Mouse (Mus musculus): ENCODE data around the gene Slc38a2.
A peak's percentile ranks its signal among the peaks of the same experiment; 100 is the strongest.

Slc38a2 gene

DNA sequence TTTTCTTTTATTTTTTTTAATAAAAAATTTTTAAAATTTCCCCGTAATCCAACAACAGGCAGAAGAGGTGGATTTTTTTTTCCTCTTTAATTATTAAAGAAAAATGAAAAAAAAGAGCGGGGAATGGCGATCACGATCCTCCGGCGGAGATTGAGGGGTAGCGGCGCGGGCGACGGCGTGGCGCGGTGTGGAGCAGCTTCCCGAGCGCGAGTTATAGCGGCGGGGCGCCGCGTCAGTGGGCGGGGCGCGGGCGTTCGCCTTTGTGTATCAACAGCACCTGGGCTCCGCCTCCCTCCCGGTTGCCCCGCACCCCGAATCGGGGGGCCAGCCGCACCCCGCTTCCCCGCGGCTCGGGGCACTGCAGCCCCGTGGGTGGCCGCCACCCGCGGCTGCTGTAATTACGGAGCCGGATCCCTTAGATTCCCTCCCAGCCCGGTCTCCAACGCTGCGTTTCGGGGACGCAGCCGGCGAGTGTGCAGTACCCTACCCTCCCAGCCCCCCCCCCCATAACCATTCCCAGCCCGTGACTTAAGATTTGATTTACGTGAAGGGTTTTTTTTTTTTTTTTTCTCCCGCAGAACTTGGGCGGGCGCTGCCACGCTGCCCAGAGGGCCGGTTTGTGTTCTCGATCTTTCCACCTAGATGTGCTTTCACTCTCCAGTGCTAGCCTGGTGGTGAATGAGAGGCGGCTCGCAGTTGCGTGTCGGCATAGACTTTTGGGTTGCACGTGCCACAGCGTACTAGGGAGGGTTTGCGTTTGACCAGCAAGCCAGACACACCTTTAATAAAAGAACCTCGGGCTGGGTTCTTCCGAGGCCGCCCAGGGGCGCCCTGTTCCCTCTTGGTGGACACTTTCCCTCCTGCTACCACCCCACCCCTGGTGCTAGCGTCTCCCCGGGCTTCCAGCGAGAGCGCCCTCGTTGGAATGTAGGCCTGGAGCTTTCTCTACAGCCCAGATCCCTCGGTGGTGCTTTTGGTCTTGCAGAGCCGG lies at the start of gene Slc38a2:
TSS of gene Slc38a2 (minus strand) at position 210 of the 991 bp plus-strand sequence.
- DNase-seq, result peak; percentile 93

DNA sequence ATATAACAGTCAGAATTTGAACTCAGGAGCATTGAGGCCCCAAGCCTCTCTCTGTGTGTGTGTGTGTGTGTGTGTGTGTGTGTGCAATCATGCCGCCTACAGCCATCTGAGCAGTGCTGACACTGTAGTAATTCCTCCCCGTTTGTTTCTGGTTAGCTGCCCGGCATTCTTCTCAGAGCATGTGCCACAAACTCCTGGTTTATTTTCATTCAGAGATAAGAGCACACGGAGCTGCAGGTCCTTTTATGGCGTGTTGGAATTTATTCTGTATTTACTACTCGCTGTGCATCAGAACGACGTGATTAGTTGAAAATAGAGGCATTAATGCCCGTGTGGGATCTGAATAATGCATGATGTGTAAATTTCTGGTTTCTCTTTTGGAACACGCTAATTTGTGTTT lies 49.6 kb upstream of the Slc38a2 start:
- no peak for DNase-seq

DNA sequence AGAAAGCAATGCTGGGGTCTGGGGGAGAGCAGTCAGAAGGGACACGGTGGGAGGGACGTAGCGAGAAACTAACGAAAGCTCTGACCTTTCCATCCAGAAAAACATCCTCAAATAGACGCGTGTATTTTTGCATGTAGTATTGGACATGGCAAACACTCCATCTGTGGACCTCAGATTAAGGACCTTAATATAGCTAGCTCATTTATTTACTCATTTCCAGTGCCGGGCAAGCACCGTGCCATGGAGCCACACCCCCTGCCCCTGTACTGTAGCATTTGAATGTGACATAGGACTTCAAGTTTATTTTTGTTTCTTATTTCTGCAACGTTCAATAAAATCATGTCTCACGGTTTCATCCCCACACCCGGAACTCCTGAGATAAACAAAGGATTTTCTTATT lies 48.0 kb upstream of the Slc38a2 start:
- no peak for DNase-seq

DNA sequence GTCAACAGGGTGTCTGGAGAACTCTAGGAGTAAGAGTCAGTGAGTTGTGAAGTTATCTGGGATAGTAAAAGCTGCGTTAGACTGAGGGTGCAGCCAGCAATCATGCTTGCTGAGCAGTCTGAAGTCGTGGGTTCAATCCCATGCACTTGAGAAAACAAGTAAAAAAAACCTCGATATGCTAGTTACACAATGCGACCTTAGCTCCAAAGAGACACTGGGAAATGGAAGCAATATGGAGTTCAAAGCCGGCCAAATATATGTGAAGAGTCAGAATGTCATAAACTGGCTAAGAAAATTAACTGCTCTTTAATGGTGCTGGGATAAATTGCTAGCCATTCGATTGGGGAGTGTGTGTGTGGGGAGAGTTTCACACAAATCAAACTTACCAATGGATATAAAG lies 47.5 kb upstream of the Slc38a2 start:
- no peak for DNase-seq

DNA sequence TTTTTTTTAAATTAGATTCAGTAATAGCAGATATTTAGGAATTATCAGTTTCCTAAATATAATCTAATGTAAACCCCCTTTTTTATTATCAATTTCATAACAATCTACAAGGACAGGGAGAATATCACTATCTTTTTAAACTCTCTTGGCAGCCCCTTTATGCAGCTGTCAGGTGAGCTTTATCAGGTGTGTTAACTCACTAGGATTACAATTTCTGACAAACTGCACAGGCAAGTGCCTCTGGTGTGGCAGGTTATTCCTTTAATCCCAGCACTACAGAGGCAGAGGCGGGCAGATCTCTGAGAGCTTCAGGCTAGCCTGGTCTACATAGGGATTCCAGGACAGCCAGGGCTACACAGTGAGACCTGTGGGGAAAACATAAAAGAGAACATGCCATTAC lies 45.8 kb upstream of the Slc38a2 start:
- no peak for DNase-seq

DNA sequence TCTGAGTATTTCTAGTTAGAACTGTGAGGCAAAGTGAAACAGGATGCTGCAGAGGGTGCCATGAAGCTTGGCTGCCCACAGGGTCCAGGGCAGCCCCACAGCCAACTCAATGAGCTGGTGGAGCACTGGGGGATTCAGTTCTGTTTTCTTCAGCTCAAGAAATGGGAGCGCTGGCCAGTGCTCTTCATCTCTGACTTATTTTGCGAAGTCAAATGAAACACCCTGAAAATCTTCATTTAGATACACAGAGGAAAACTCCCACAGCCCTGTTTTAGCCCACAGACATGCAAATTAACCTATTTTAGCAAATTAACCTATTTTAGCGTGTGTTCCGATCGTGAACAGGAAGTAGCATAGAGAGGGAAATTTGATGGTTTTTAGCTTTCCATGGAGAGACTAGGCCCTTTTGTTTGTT lies 45.4 kb upstream of the Slc38a2 start:
- no peak for DNase-seq

DNA sequence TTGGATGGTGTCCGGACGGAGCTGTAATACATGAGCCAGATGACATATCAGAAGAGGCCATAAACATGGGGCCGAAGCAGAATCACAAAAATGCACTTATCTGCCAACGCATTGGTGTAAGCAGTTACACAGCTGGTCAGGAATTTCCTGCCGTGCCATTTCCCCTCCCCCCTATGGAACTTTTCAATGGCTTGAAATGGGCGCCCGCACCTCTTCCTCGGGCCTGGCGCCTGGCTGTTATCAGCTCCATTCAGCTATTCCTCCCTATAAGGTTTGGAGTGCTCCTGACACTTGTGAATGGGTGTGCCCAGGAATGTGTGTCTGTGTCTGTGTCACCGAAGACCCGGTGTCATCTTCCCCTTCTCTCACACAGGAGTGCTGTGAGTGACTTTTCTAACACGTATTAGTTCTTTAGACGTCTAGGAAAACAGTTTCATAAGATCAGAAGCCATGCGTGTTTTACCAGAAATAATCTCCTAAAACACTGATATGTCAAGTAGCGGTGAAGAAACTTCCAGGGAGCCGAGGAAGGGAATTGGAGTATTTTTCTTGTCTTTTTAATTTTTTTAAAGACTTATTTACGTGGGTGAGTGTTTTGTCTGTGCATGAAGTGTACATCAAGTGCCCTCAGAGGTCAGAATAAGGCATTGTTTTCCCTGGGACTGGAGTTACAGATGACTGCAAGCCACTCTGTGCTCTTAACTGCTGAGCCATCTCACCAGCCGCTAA lies 44.8 kb upstream of the Slc38a2 start:
- DNase-seq, result no peak

DNA sequence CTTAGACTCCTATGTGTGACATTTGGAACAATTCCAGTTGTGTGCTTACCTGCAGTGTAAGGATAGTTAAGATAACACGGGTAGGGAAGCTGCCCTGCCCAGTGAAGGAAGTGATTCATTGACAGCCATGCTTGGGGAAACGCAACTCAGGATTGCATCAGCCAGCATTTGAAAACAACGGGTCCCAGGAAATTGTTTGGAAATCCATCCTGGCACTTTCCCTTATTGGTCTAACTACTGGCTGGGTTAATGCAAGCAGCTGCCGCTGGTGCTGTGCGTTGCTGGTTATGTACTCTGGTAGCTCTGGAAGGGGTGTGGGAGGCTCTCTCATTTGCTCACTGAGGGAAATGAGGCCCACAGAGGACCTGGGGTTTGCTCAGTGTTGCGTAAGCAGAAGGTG lies 43.7 kb upstream of the Slc38a2 start:
- no peak for DNase-seq

DNA sequence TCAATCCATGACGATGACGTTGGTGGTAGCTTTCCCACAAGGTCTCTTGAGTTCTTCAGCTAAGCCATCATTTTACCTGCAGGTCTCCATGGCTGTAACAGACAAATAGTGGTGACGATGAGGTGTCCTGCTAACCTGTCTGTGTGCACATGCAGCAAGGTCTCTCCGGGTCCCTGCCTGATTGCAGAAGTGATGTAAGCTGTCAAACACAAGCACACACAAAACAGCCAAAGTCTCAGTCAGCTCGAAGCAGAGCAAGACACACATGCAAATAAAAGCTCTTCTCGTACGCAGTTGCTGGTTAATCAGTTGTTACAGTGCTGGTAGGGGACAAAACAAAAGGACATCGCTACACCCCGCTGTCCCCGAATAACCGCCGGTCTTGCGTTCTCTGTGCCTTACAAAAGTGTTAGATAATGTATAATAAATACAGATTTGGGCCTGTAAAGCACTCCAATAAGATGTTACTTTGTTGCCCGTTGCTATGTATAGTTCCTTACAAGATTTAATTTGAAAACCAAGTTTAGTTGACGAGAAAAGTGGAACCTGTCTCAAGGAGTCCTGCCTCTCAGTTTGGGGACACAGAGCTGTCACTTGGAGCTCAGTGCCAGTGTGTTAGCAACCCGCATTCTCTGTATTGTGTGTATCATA lies 43.2 kb upstream of the Slc38a2 start:
- no peak for DNase-seq

DNA sequence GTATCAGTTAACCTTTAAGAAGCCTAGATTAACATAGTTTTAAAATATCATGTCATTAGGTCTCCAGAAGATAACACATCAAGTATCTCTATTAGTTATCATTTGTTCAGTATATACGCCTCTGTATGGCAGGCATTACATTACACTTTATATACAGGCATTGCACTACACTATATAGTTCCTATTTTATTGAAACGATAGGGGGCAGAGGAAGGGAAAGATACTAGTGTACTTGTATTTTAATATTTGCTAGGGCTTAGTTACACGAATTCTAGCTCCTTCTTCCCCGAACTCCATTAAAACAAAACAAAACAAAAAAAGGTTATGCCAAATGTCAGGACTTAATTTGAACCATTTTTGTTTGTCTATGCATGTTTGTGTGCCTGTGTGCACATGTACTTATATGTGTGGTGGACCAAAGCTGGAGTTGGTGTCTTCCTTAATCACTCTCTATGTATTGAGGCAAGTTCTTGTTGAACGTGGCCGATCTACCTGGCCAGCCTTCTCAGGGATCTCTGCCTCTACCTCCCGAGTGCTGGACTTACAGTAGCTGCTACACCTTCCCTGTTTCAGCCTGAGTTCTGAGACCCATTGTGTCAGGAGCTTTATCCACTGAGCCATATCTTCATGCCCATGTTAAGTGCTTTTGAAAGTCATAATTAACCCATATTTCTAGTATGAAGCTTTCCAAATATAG lies 41.5 kb upstream of the Slc38a2 start:
- DNase-seq, result no peak

DNA sequence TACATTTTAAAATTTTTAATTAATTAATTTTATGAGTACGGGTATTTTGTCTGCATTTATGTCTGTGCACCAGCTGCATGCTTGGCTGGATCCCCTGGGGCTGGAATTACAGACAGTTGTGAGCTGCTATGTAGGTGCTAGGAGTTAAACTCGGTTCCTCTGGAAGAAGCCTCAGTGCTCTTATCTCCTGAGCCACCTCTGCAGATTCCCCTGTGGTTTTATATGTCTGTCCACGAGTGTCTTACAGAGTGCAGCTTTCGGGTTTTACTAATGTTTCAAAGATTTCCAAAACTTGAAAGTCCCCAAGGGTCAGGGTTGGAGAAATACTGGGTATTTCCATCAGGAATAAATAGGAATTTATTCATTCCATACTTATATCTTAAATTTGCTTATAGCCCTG lies 40.6 kb upstream of the Slc38a2 start:
- DNase-seq, result no peak

DNA sequence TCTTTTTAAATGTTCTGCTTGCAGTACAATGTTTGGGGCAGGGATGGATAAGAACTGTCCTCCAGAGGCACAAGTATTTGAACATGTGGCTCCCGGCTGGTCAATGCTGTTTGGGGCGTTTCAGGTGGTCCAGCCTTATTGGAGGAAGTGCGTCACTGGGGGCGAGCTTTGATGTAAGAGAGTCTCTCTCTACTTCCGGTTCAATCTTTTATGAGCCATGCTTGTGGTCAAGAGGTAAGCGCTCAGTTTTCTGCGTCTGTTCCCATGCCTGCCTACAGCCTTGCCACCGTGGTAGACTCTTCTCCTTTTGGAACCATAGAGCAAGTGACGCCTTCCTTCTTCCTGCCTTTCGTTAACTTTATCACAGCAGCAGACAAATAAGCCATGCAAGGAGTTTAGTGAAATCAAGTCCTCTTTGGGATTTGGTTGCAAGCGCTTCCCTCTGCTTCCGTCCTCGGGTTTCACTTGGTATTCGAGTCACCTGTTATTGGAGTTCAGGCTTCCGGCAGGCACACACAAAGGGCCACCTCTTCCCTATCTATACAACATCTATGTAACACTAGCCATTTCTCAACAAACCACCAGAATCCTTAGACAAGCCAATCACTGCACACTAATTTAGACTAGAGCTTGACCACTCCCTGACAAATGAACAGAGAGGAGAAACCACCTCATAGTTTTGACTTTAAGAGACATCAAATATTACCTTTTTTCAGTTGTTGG lies 37.3 kb upstream of the Slc38a2 start:
- DNase-seq, result no peak

DNA sequence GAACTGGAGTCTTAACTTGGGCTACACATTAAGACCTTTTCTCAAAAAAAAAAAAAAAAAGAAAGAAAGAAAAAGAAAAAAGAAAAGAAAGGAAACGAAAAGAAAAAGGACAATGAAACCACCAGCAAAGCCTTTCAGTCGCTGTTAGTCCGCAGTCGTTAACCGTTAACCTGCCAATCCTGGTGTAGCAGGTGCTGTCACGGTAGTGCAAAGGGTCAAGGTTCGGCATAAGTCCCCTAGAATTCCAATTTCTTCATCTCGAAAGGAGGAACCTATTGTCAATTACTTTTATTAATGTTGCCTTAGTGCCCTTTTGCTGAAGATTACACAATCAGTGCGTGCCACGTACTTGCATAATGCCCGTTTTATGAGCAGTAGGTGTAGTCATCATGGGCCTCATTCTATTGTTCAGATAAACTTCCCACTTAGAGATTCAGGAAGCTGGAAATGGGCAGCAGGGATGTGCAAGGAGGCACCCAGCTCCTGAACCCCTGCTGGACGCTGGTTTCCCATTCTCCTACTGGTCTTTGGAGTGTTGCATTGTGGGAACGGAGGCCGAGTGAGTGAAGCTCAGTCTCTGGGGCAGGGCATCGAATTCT lies 36.1 kb upstream of the Slc38a2 start:
- DNase-seq, result no peak

DNA sequence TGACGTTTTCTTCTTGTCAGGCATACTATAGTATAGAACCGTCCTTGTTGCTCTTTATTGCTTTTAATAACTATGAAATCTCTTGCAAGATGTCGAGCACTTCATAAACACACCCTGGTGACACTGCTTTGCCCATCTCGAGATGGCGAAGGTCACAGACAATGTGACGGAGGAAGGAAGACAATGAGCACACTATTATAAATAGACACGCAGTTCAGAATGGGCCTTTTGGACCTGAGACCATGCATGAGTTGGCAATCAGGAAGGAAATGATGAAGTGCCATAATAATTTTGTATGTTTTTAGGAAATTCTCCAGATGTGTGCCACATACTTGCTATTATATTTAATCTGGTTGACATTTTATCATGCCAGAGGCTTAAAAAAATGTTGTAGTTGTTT lies 34.9 kb upstream of the Slc38a2 start:
- DNase-seq, result no peak

DNA sequence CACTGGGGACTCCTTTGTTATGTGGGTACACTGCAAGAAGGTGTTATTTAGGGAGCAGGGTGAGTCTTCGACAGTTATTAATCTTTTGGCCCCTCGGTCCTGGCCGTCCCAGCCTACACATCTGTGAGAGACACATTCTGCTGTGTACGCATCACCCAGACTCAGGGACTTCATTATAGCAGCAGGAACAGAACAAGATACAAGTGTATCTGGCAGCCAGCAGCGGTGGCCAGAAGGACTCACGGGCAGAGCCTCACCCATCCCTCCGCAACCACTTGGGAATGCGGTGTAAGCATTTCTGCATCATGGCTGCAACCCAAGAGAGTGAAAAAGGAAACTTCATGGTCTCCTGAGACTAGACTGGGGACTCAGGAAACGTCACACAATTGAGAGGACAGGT lies 30.9 kb upstream of the Slc38a2 start:
- no peak for DNase-seq

DNA sequence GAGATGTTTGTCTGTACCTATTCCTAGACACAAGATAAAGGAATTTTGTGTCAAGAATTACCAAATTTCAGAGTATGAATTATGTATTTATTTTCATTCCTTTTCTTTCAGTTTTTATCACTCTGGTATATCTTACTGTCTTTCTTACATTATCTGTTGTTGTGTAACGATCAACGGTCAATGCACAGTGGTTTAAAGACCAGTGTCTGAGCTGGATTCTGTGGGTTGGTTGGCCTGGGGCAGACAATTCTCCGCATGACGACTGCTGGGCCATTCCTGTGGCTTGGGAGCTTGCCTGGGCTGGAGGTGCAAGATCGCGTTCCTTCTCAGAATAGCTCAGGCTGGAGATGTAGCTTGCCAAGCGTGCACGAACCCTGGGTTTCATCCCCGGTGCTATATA lies 30.3 kb upstream of the Slc38a2 start:
- DNase-seq, result no peak

DNA sequence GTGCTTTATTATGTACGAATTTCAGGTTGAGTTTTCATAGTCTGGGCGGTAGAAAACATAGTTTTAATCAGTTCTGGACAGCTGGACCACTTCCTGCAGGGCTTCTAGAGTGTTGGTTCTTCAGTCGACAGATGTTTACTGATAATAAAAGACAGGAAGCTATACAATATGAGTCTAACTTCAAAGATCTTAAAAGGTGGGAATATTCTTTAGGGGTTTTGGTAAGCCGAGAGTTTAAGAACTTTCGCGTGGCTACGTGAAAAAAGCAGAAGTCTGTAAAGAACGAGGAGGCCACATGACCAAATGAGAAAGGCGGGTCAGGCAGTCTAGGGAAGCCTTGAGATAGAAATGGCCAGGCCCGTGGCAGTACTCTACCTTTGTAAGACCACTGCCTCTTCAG lies 29.5 kb upstream of the Slc38a2 start:
- no peak for DNase-seq

DNA sequence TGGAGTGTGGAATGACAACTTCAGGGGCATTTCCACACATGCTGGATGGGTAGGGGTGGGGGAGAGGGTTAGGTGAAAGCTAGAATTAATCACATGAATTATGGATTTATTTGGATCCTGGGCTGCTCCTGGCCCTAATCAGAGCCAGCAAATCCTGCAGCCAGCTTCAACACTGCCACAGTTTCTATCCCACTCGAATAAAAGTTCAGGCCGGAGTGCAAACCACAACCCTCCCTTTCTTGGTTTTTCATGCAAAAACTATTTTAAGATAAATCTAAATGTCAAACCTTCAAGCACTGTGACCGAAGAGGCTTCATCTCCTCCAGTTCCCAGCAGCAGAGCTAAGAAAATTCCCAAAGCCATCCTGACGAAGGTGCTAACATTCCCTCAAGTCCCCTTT lies 28.8 kb upstream of the Slc38a2 start:
- DNase-seq, result no peak

DNA sequence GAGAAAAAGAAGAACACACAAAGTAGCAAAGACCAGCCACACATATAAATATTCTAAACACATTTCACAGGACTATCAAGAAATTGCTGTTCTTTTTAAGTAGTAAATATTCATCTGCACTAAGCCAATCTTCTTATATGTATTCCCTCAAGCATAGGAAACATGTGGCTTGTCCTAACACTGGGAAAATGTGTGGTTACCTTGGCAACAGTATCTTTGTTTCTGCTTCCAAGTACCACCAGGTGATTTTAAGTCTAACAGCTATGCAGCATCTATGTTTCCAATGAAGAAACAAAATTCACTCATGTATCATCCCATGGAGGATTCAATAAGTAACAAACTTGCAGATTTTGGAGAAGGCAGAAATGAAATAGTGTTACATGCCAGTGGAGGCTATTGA lies 25.0 kb upstream of the Slc38a2 start:
- DNase-seq, result no peak

DNA sequence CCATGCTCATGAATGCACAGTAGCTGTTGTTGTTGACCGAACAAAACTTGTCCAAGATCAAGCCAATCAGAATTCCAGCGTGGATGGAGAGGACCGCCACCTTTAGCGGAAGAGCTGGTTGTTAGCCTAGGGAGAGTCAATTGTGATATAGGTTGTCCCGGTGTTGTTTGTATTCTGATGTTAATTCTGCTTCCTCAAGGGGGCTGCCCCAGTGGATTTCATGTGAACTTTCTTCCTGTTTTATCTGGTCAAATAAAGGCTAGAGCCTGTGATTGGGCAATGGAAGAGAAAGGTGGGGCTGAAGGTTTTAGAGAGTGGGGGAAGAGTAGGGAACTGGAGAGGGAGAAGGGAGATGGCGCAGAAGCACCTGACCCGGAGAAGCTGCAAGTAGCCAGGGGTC lies 22.7 kb upstream of the Slc38a2 start:
- DNase-seq, result no peak

DNA sequence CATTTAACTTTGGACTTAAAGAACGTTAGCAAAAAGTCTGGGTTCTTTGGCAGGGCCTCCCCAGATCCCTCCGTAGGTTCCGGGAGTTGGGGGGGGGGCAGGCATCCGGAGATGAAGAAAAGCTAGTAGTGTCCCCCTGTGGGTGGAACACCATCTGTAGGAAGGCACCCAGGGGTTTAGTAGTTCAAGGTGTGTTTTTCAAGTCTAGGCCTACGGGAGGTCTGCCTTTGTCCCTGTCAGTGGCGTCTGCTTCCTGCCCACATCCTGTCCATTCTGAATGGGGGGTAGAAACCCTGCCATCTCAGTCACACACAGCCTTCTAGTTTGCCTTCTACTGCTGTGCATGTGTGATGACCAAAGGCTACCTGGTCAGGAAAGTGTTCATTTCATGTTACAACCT lies 20.6 kb upstream of the Slc38a2 start:
- DNase-seq, result no peak

DNA sequence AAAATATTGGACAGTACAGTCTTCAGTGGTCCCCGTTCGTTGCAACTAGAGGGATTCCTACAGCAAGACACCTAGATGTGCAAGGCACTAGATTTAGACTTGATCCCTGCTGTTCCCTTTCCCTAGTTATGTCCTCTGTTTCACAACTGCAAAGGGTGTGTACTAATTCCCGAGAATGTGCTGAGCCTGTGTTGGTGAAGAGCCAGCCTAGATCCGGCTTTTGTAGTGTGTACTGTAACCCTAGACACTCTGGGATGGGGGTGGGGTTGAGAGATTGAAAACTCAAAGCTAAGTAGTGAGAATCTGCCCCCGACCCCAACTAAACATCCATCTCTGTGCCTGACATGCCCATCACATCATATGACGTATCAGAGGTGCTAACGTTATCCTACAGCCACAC lies 18.9 kb upstream of the Slc38a2 start:
- no peak for DNase-seq
